Mouse (Mus musculus) natural killer cell, adult 2 months (primary cell): ENCODE measurements at regions not wholly inside any gene's neighbourhood (a gene's known extent, or its start where the extent isn't known, plus 50 kb on each side); places are given as distances from the start of the nearest gene placed in this dataset.

Experiments
- DNase-seq, 2 experiments: peaks; one replicate each; pipeline ENCODE4 v3.0.0; 2022; ENCODE audit warnings: low spot score in 2 of 2

GRCm38 (mm10) chr16:76183556-76183955, 161.5 kb upstream of the Samsn1 start:
- DNase-seq: no peak

GRCm38 (mm10) chr16:76183105-76183504, 161.0 kb upstream of the Samsn1 start:
- no peak for DNase-seq

GRCm38 (mm10) chr16:76181596-76181995, 159.5 kb upstream of the Samsn1 start:
- DNase-seq: no peak

GRCm38 (mm10) chr16:76167651-76168050, 145.6 kb upstream of the Samsn1 start:
- DNase-seq: no peak

- no peak for DNase-seq
These were observed 138.8 kb upstream of the Samsn1 start for GRCm38 (mm10) chr16:76160879-76161278.

GRCm38 (mm10) chr16:76158585-76158984, 136.5 kb upstream of the Samsn1 start:
- no peak for DNase-seq

- DNase-seq: no peak
These were observed 131.9 kb upstream of the Samsn1 start for GRCm38 (mm10) chr16:76153766-76154525.

GRCm38 (mm10) chr16:76149581-76149980, 127.5 kb upstream of the Samsn1 start:
- DNase-seq: no peak

- DNase-seq: no peak
These were observed 111.8 kb upstream of the Samsn1 start for GRCm38 (mm10) chr16:76133892-76134291.

- DNase-seq: no peak
These were observed 108.4 kb upstream of the Samsn1 start for GRCm38 (mm10) chr16:76130486-76130885.

- peak; percentile 24 to 65 for DNase-seq
These were observed 107.9 kb upstream of the Samsn1 start for GRCm38 (mm10) chr16:76129982-76130381.

- no peak for DNase-seq
These were observed 100.9 kb upstream of the Samsn1 start for GRCm38 (mm10) chr16:76123021-76123384.

GRCm38 (mm10) chr16:76122172-76123020, 100.3 kb upstream of the Samsn1 start:
- no peak for DNase-seq

- no peak for DNase-seq
These were observed 98.6 kb upstream of the Samsn1 start for GRCm38 (mm10) chr16:76120712-76121111.

- no peak for DNase-seq
These were observed 88.3 kb upstream of the Samsn1 start for GRCm38 (mm10) chr16:76110383-76110782.

GRCm38 (mm10) chr16:76108464-76108863, 86.4 kb upstream of the Samsn1 start:
- no peak for DNase-seq

GRCm38 (mm10) chr16:76104673-76105072, 82.6 kb upstream of the Samsn1 start:
- DNase-seq: no peak

- DNase-seq: no peak
These were observed 79.7 kb upstream of the Samsn1 start for GRCm38 (mm10) chr16:76101773-76102172.

GRCm38 (mm10) chr16:76097808-76098207, 75.7 kb upstream of the Samsn1 start:
- no peak for DNase-seq

- no peak for DNase-seq
These were observed 74.3 kb upstream of the Samsn1 start for GRCm38 (mm10) chr16:76096363-76096762.

- DNase-seq: no peak
These were observed 63.3 kb upstream of the Samsn1 start for GRCm38 (mm10) chr16:76085363-76085762.

GRCm38 (mm10) chr16:76082465-76082864, 60.4 kb upstream of the Samsn1 start:
- DNase-seq: no peak
